Comparison of ENCODE assay signal across 8 mouse cellular contexts in genomic region chr7:27166614-27167474, GRCm38 (mm10). TPM values are rescaled to one million over a fixed set of nuclear protein-coding genes. Genes with fewer than 3 reads are reported as not detected.
DNase-seq lines count a peak whose midpoint lies in the region; ATAC-seq lines count a peak whose summit lies in the region.

Gene Egln2, minus strand, starts transcription at chr7:27166802.

- peak; percentile 85 for ATAC-seq in forebrain, embryonic 11.5 days (replicated peaks; ENCODE audit: low FRiP score)
- peak; percentile 86 for ATAC-seq in heart, embryonic 16.5 days (replicated peaks; ENCODE audit: extremely low read depth, insufficient read depth, low FRiP score)
- peak; percentile 83 for ATAC-seq in liver, embryonic 15.5 days (ENCODE audit: insufficient read depth)
- peak; percentile 82 for ATAC-seq in neural tube, embryonic 12.5 days (ENCODE audit: low FRiP score, low read depth)

- H3K27me3 ChIP-seq in forebrain, embryonic 11.5 days (ENCODE audit: control insufficient read depth, insufficient read depth, low read length) = no peaks in the 10 kb centered on the region
- H3K27me3 ChIP-seq in heart, embryonic 16.5 days (ENCODE audit: control insufficient read depth, insufficient read depth, low read length) = no peaks in the 10 kb centered on the region
- H3K27me3 ChIP-seq in liver, embryonic 15.5 days = no peaks in the 10 kb centered on the region
- H3K27me3 ChIP-seq in neural tube, embryonic 12.5 days (replicated peaks) = no peaks in the 10 kb centered on the region

- H3K9me3 ChIP-seq in forebrain, embryonic 11.5 days (ENCODE audit: control insufficient read depth, low read length) = no peaks in the 10 kb centered on the region
- H3K9me3 ChIP-seq in heart, embryonic 16.5 days (replicated peaks; ENCODE audit: control insufficient read depth, low read length) = no peaks in the 10 kb centered on the region
- H3K9me3 ChIP-seq in liver, embryonic 15.5 days (replicated peaks) = no peaks in the 10 kb centered on the region
- no peaks in the 10 kb centered on the region for H3K9me3 ChIP-seq in neural tube, embryonic 12.5 days

- H3K4me3 ChIP-seq in forebrain, embryonic 11.5 days (ENCODE audit: low read depth, low read length) = peak within 1 kb of the TSS; percentile 77
- H3K4me3 ChIP-seq in heart, embryonic 16.5 days (ENCODE audit: low read length) = peak within 1 kb of the TSS; percentile 73
- H3K4me3 ChIP-seq in liver, embryonic 15.5 days (replicated peaks) = peak within 1 kb of the TSS; percentile 84
- H3K4me3 ChIP-seq in neural tube, embryonic 12.5 days = peak within 1 kb of the TSS; percentile 75

- WGBS in forebrain, embryonic 11.5 days = 2% methylated on average over 53 of the region's 61 CpGs
- 2% methylated on average over 59 of the region's 61 CpGs for WGBS in heart, embryonic 16.5 days
- under 1% methylated on average over 61 of the region's 61 CpGs for WGBS in liver, embryonic 15.5 days (ENCODE audit: insufficient replicate concordance)
- WGBS in neural tube, embryonic 12.5 days = 2% methylated on average over 60 of the region's 61 CpGs

- peaks cover 23% of the 10 kb centered on the region for H3K4me1 ChIP-seq in forebrain, embryonic 11.5 days (replicated peaks; ENCODE audit: control insufficient read depth, insufficient read depth, low read length)
- peaks cover 40% of the 10 kb centered on the region for H3K4me1 ChIP-seq in heart, embryonic 16.5 days (ENCODE audit: control insufficient read depth, insufficient read depth, low read length)
- peaks cover 57% of the 10 kb centered on the region for H3K4me1 ChIP-seq in liver, embryonic 15.5 days (replicated peaks)
- peaks cover 48% of the 10 kb centered on the region for H3K4me1 ChIP-seq in neural tube, embryonic 12.5 days

- H3K36me3 ChIP-seq in forebrain, embryonic 11.5 days (ENCODE audit: control insufficient read depth, insufficient read depth, low read length) = no peaks in the 10 kb centered on the region; the same call in 1 of the 2 replicates
- H3K36me3 ChIP-seq in heart, embryonic 16.5 days (ENCODE audit: control insufficient read depth, insufficient read depth) = peaks cover 20% of the 10 kb centered on the region
- peaks cover 26% of the 10 kb centered on the region for H3K36me3 ChIP-seq in liver, embryonic 15.5 days (replicated peaks)
- peaks cover 45% of the 10 kb centered on the region for H3K36me3 ChIP-seq in neural tube, embryonic 12.5 days

- H3K9ac ChIP-seq in forebrain, embryonic 11.5 days (ENCODE audit: low read length) = peak within 1 kb of the TSS; percentile 83
- H3K9ac ChIP-seq in heart, embryonic 16.5 days (ENCODE audit: low read length) = peak within 1 kb of the TSS; percentile 85
- H3K9ac ChIP-seq in liver, embryonic 15.5 days = peak within 1 kb of the TSS; percentile 91
- peak within 1 kb of the TSS; percentile 90 for H3K9ac ChIP-seq in neural tube, embryonic 12.5 days

- DNase-seq in CD8-positive naive resting alpha-beta T cell, adult 2 months (ENCODE audit: low read depth in 2 of 2, low spot score in 2 of 2) = peak; percentile 92 to 95
- peak; percentile 88 for DNase-seq in c-Kit-positive CD71-negative TER-119-negative erythroid progenitor cells, embryonic 14.5 days (ENCODE audit: low read depth)
- peak; percentile 98 for DNase-seq in forebrain, embryonic 11.5 days (ENCODE audit: low spot score)
- DNase-seq in kidney, postnatal 36 days = peak; percentile 97 to 98
- DNase-seq in telencephalon, adult 2 months (ENCODE audit: low read depth, low spot score) = peak; percentile 91

- H3K27ac ChIP-seq in forebrain, embryonic 11.5 days (ENCODE audit: low read depth, low read length) = peak within 1 kb of the TSS; percentile 96
- H3K27ac ChIP-seq in heart, embryonic 16.5 days (ENCODE audit: low read length) = peak within 1 kb of the TSS; percentile 96
- H3K27ac ChIP-seq in liver, embryonic 15.5 days (replicated peaks) = peak within 1 kb of the TSS; percentile 94
- H3K27ac ChIP-seq in neural tube, embryonic 12.5 days = peak within 1 kb of the TSS; percentile 96

- peak within 1 kb of the TSS; percentile 70 for H3K4me2 ChIP-seq in forebrain, embryonic 11.5 days (ENCODE audit: low read depth, low read length, severe bottlenecking)
- H3K4me2 ChIP-seq in heart, embryonic 16.5 days (ENCODE audit: low read depth, low read length) = peak within 1 kb of the TSS; percentile 73
- peak within 1 kb of the TSS; percentile 95 for H3K4me2 ChIP-seq in liver, embryonic 15.5 days
- H3K4me2 ChIP-seq in neural tube, embryonic 12.5 days (replicated peaks) = peak within 1 kb of the TSS; percentile 77

RNA-seq across cellular contexts. Expression of gene Egln2, which starts in this region (rescaled TPM):
- 60.7 and 70.2 TPM in 2 replicates for polyA plus RNA-seq in forebrain, embryonic 11.5 days (2014; fragmentation: Nextera tagmentation; extraction: Ambion mirVana)
- 48.4 and 55.3 TPM in 2 replicates for polyA plus RNA-seq in heart, embryonic 16.5 days (2015; fragmentation: Nextera tagmentation; extraction: Ambion mirVana)
- polyA plus RNA-seq in liver, embryonic 15.5 days (2015; fragmentation: Nextera tagmentation; extraction: Ambion mirVana) = 29.2 and 37.3 TPM in 2 replicates
- 99.6 TPM in 2 replicates for polyA plus RNA-seq in neural tube, embryonic 12.5 days (2016; fragmentation: Nextera tagmentation; extraction: Ambion mirVana)

Comparison
In these comparisons a context has a peak if more than half of its experiments do, and no peak if none do; other contexts are left out.
1. Peak in every context shown above with its lines: DNase-seq, ATAC-seq, H3K4me3 ChIP-seq and H3K27ac ChIP-seq.